Mouse (Mus musculus): ENCODE measurements around the gene Hoxa11. TPM values are rescaled to one million over a fixed set of nuclear protein-coding genes. Genes with fewer than 3 reads are reported as not detected.

Gene Hoxa11
- total RNA-seq, 2 experiments from 2014 or later: not detected

DNA sequence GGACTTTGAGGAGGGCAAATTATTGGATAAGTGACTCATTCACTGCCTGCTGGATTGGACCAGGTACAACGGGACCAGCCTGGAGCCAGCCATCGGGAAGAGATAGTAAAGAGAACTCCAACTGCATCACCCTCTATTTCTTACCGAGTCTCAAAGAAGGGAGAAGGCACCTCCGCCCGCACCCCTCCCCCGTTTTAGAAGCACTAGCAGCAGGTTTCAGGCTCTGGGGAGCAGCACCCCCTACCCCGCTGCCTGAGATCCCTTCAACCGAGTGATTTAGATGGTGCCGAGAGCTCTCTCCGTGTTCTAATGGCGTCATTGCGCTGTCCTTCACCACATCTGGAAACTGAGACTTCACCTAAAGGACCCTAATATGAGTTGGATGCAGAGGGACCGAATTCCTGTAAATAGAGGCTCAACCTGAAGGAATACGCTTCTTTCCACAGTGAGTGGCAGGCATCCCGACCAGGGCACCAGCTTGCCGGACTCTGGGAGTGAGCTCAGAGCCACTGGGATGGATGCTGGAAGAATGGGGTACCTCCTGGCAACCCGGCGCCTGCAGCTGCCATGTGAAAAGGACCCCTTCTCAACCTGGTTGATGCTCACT is 19.8 kb upstream of the Hoxa11 start:
- DNase-seq: no peak

DNA sequence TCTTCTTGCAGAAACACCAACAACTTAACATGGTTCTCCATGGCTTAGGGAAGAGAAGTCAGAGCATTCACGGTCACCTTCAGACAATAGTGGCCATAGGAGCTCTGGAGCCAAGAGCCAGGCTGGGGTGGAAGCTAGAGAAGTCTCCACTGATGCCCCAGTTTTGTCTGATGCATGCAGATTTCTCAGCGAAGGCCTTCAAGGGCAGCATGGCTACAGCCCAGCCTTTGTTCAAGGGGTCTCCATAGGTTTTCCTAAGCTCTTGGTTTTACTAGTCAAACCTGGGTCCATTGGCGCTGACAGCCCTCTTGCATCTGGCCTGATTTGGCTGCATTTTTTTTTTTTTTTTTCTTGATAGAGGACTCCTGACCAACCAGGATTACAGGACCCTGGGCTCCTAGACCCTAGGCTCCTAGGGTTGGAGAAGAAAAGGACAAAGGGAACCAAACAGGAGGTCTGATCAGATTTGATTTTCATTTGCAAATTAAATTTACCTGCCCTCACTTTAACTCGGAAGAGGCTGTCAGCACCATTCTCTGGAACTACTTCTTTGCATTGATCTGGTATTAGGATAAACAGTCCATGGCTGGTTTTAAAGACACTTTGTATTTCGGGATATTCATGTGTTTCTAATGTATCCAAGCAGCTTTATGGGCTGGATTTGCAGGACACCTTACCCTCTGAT is 18.6 kb upstream of the Hoxa11 start:
- DNase-seq: no peak

DNA sequence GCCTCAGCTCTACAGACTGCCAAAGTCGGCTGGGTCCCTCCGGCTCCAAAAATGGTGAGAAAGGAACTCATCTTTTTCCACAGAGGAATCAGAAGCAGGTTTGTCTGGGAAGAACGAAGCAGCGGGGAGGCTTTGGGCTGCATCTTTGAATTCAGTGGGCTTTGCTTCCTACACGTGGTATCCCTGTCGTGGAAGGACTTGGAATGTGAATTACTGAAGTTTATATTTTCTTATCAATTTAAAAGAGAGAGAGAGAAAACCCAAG is 17.6 kb upstream of the Hoxa11 start:
- no peak for DNase-seq

DNA sequence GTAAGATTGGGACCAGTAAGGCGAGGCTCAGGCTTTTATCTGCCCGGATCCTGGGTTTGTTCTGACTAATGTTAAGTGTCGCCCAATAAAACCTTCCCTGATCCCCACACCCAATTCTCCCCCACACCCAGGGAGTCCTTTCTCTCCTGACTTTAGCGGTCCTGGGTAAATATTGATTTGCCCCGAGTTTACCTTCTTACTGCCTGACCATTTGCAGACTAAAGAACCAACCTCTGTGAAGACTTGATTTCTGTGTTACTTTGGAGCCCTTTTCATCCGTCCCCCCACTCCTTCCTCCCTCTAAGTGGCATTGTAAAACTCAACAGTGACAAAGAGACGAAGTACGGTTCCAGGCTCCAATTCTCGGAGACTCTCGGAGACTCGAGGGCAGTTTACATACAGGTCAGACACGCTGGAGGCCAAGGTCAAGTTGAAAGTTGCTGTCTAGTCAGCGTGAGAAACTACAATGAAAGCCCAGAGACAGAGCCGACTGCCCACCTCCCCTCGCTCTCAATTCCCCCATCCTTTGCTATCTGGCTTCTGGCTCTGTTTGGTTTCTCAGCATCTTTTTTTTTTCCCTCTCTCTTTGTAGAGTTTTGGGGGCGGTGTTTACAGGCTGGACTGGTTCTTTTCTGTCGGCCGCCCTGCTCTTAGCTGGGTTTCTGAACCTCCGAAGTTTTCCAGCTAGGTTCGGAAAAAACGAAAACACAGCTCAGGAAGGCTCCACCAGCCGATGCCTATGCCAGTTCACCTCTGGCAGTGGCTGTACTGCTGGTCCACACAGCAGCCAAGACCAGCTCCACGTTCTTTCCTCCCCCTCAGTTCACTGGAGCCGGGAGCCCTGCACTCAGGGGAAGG is 17.1 kb upstream of the Hoxa11 start:
- DNase-seq: no peak

DNA sequence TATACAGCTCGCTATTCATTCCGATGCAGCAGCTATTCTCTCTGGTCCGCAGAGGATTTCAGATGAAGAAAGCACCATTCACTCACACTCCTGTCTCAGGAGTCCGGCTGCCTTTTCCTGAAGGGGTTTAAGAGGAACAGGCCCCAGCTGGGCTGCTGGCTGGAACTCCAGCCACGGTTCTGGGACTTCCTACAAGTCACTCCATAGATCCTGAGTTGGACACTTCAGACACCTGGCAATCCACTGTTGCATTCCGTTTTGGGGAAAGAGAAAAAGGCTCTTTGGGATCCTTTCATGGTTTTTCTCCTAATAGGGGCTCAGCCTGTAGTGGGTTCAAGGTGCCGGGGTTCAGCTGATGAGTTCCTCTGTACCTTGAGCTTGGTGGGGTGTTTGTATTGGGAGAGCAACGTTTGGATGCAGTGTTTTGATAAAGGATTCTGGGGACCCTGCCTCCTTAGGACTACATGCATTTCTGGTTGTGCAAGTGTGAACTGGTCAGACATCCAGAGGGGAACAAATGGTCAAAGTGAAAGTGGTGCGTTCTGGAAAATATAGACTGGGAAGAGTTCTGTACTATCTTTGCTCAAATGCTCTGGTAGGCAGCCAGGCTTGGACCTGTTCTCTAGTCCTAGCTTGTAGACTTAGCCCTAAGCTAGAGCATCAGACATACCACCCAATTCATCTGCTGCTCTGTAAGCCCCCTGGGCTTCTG is 16.3 kb upstream of the Hoxa11 start:
- no peak for DNase-seq

DNA sequence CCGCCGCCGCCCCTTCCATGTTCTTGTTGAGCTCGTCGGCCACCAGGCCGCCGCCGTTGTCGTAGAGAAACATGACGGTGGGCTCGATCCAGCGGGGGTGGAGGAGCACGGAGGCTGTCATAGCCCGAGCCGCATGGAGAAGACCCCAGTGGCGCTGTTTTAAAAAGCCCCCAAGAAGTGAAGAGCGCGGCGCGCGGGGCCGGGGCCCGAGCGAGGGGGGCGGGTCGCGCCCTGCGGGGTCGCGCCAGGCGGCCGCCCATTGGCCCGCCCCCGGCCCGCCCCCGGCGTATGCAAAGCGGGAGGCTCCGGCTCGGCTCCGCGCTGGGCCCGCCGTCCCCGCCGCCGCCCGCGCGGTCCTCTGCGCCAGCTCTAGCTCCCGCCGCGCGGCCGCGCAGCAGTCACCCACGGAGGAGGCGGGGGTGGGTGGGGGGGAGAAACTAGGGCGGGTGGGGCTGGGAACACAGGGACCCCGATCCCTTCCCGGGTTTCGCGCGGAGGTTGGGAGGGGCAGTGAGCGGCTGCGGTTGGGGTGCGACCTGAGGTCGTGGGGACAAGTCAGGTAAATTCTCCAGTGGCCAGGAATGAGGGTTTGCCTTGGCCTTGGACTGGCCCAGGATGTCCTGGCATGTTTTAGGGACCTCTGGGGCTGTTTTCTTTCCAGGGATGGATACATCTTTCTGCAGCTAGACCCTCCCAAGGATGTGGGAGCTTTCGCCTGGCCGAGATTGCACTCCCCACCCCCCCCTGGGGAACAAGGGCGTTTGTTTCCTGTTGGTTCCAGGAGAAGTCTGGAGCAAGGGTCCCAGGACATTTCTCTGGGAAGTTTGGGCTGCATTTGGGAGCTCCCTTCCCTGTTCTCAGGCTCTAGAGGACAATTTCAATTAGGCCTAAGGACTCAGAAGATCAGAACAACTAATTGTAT is 15.3 kb upstream of the Hoxa11 start, which contains the start of gene Hoxa13:
Gene Hoxa13, minus strand, starts transcription at position 227 of the 922 bp plus-strand sequence.
- no peak for DNase-seq

DNA sequence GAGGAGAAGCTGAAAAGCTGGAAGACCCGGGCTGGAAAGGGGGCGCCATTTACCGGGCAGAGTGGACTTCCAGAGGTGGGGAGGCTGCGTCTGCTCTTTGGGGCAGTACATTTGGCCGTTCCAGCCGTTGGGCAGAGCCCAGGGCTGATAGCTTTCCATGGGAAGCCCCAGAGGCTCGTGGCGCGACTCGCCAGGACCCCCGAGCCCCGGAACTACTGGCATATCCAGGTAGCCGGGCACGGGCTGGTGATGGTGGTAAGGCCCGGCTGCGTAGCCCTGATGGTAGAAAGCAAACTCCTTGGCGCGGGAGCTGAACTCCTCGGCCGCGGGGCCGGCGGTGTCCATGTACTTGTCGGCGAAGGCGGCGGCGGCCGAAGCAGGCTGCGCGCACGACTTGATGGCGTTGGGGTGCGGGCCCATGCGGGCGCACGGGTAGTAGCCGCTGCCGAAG is 14.2 kb upstream of the Hoxa11 start:
- DNase-seq: no peak

DNA sequence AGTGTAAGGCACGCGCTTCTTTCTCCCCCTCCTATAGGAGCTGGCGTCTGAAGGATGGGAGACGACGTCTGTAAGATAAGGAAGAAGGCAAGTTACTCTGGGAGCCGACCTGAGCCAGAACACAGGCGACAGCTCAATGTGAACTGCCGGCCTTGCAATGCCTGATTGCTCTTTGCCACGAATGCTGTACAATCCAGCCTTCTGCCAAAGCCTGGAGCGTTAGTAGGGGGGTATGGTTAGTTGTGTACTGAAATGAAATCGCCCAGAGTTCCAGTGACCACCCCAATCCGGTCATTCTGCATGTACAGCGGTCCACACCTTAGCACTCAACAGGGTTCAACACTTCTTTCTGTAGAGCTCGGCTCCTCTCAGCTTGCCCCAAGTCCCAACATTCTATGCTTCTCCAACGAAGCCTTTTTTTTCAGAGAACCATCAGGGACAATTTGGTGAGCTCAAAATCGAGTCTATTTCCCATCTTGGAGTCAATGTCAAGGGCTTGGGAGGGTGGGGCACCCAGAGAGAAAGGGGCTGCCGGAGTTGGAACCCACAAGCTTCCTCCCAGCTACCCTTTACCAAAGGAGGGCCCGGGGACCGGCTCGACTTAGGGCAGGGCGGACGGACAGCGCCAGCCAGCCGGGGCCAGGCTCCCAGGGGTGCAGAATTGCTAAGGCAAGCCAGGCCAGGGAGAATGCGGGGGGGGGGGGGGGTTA is 13.6 kb upstream of the Hoxa11 start:
- no peak for DNase-seq

DNA sequence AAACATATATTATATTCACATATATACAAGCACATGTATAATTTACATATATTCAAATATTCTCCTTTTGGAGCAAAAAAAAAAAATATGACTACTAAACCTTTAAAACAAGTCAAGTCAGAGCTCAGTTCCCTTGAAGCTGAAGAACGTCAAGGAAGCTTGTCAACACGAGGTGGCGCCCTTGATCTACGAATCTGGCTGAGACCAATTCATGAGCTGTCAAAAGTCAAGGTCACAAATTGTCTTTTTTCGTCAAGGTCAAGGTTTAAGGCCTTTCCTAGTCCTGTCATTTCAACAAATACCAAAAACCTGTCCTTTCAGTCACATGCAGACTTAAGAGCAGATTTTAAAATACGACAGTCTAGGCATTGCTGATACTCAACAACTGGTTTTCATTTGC is 11.3 kb upstream of the Hoxa11 start:
- DNase-seq: peak; percentile 76 to 95

DNA sequence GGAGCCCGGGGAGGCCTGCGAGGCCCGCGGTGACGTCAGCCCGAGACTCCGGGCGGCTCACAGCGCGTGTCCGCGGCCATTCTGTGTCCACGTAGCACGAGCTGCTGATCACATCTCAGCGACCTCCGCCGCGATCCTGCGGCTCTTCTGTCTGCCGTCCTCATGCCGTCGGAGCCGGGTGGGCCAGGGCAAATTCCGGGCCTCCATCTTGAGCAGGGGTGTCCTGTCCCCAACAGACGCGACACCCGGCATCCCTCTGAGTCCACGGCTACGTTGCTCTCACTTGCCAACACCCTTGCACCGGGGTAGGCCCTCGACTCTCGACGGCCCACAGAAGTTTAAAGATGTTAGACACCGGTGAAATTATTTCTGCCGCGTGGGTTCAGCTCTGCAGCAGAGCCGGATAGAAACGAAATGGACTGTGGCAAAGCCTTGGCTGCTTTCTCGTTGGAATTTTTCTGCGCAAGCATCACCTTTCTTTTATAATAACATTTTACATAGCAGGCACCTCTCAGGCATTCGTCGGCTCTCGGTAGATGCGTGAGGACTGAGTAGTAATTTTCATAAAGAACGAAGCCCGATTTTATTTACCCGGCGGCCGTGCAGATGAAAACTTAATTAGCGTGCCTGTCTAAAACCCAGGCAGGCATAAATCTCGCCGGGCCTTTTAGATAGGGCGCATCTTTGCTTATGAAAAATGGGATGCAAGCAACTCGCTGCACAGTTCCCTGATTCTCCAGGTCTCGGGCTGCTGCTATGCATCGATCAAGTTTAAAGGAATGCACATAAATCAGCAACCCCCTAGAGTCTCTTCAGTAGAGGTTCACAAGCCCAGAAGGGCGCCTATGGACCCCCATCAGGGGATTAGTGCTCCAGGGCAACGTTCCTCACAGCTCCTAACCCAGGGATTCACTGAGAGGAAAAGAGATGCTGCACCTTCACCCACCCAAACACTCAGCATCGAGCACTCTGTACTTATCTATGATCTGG is 8.2 kb upstream of the Hoxa11 start:
- DNase-seq: no peak

DNA sequence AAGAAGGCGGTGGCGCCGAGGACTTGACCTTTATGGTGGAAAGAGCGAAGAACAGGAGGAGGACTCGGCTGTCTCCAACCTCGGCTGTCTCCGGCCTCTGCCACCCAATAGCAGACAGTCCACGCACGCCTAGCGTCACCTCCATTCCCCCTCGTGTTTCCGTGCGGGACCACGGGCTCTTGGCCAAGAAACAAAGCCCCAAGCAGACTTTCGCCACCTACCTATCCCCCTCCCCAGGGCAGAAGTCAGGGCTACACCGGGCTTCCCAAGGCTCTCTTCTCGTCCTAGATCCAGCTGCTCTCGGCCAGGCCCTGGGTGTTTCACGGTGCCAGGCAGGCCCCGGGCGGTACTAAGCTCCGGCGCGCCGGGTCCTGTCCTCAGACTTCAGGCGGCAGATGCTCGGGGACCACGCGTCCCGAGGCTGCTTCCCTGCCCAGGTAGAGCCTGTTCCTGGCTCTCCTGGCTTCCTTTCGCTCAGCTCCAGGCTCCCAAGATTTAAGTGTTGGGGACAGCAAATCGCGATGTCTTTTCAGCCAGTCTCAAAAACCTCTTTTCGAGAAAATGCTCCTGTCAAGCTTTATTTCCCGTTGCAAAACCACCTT is 7.3 kb upstream of the Hoxa11 start:
- DNase-seq: no peak

DNA sequence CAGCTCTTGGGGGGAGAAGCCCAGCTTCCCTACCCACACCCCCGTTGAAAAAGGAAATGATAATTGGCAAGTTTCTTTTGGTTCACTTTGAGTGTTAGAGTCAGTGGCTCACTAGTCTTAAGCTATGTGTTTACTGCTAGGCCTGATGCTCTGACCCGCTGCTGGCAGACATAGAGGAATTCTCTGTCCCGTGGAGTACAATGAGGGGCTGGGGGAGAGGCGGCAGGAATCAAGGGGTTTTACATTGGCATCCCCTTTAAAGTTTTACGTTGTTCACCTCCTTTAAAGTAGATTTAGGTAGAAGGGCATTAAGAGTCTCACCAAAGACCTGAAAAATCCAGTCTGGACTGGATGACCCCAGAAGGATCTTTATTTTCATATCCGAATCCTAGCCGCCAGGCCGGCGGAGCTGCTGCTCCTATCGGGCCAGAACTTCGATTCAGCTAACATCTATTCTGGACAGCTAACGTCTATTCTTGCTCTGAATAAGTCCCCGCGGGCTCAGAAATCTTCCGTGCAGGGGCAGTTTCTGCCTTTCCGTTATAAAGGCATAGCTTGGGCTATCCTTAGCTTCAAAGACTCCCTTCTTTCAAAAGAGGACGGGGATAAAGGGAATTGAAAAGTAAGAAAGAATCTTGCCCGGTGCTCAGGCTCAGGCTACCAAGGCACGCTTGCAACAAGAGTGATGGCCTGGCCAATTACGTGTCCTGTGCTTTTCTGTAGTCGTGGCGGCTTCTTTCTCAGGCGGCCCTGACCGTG is 6.6 kb upstream of the Hoxa11 start:
- DNase-seq: no peak

DNA sequence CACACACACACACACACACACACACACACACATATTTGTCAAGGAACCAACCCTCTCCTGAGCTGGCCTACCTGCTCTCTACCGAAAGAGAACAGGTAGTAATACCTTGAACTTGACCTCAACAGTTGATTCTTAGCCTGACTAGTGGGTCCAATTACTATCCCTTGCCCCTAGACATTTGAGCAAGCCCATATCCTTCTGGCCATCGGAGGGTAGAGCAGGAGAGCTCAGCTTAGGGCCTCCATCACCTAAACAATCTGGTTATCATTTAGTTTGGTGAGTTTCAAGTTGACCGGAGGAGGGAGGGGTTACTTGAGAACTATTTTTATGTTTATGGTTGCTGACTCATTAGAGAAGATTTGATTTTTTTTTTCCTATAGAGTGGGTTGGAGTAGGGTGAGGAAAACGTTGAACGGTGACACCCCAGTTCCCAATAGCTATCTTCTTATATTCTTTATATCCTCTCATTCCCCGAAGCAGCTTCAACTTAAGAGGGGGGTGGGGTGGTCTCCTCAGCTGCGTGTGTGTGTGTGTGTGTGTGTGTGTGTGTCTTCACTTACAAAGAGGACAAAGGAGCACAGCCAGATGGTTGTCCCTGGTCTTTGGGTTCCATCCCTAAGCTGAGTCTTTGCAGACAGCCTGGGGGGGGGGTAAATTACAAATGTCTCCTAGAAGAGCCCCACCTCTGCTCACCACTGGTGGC is 5.7 kb upstream of the Hoxa11 start:
- no peak for DNase-seq

DNA sequence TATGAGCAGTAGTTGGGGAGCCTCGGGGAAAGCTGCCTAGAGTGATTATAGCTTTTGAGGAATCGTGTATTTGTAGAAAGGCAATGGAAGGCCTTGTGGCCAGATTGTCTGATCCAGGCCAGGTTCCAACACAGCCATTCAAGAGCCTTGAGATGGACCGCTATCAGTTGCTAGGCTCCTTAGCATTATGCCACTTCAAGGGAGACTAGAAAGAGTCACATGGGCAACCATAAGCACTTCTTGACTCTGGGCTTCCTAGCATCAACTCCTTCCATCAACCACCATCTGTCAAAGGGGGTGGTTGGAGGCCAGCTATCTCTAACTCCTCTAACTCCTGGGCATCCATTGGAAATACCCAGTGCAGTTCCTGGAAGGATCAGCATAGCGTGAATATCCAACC is 4.2 kb upstream of the Hoxa11 start:
- no peak for DNase-seq

DNA sequence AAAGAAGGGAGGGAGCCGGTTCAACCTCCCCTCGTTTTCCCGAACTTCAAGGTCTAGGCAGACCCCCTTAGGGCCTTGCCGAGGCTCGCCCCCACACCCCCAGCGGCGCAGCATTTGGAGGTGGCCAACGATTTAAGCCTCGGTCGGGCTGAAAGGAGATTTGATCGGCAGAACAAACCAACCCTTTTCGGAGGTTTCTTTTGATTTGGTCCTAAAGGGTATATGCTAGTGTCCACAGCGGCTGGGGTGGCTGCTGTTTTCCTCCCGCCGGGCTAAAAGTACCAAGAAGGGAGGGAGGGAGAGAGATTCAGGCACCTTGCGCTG is 3.8 kb upstream of the Hoxa11 start:
- DNase-seq: no peak

DNA sequence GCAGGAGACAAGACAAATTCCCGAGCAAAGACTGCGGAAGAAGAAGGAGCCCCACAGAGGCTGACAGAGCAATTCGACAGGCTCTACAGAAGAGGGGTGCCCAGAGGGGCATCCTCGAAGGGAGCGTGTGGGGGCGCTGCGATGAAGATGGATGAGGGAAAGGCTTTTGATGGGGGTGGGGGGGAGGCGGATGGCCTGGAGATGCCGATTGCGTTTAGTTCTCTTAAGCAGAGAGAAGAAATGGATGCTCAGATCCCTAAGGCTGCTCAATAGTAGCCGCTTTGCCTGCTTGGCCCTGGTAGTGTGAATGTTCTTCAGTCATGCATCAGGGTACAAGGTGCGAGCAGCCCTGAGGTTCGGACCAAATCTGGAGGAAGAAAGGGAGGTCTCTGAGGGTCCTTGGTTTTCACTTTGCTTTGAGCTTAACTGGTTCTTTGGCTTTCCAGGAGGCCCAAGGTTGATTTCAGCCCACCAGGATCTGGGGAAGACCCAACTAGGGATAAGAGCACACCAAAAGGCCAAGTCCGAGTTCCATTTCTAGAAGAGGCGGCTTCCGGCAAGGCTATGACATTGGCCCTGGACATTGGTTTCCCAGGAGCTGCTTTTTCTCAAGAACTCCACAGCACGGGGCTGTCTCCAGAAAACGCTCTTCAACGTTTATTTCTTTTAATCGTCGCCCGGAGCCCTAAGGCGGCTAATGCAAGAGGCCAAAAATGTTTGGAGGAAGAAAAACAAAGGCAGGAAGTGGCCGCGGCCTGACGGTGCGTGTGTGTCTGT is 3.2 kb upstream of the Hoxa11 start:
- no peak for DNase-seq
